Mouse (Mus musculus): ENCODE measurements at regions not wholly inside any gene's neighbourhood (a gene's known extent, or its start where the extent isn't known, plus 50 kb on each side); places are given as distances from the start of the nearest gene placed in this dataset.
"Not testable (repeated sequence)": the region's sequence is repeated elsewhere in the genome, so short reads cannot be mapped to it uniquely, and the experiment has no call there.

GRCm38 (mm10) chr3:111194541-111194940 is 943.7 kb upstream of the Prmt6 start:
- DNase-seq (ENCODE audit: low spot score in 2 of 2), result no peak

- peak; percentile 5 to 7 for DNase-seq (ENCODE audit: low spot score in 2 of 2)
Observed at GRCm38 (mm10) chr3:111166698-111167097, 915.9 kb upstream of the Prmt6 start.

GRCm38 (mm10) chr3:111141196-111141595 is 890.4 kb upstream of the Prmt6 start:
- DNase-seq (ENCODE audit: low spot score in 2 of 2), result not testable (repeated sequence)

GRCm38 (mm10) chr3:111108982-111109381 is 858.2 kb upstream of the Prmt6 start:
- DNase-seq (ENCODE audit: low spot score in 2 of 2), result no peak

GRCm38 (mm10) chr3:111102646-111103045 is 851.8 kb upstream of the Prmt6 start:
- peak; percentile 8 to 23 for DNase-seq (ENCODE audit: low spot score in 2 of 2)

- no peak for DNase-seq (ENCODE audit: low spot score in 2 of 2)
Observed at GRCm38 (mm10) chr3:111074311-111074710, 823.5 kb upstream of the Prmt6 start.

- DNase-seq (ENCODE audit: low spot score in 2 of 2), result no peak
Observed at GRCm38 (mm10) chr3:111070301-111070700, 819.5 kb upstream of the Prmt6 start.

GRCm38 (mm10) chr3:111069843-111070242 is 819.0 kb upstream of the Prmt6 start:
- peak in 1 of 2 experiments; percentile 5 for DNase-seq (ENCODE audit: low spot score in 2 of 2)

- peak; percentile 73 for DNase-seq (ENCODE audit: low spot score in 2 of 2)
Observed at GRCm38 (mm10) chr3:111069156-111069555, 818.4 kb upstream of the Prmt6 start.

- no peak for DNase-seq (ENCODE audit: low spot score in 2 of 2)
Observed at GRCm38 (mm10) chr3:111049638-111050037, 798.8 kb upstream of the Prmt6 start.

Data from left cerebral cortex, adult 18-20 months (tissue).